Mouse (Mus musculus): ENCODE measurements around the gene Clstn2.

GRCm38 (mm10) chr9:97702989-97703388, 330.0 kb downstream of the Clstn2 start:
- TF ChIP-seq IRF4 (IDR thresholded peaks at IDR 0.05; ENCODE audit: low read depth, low read length) (no peak), CTCF (conservative IDR thresholded peaks at IDR 0.05 in 1 of 2, IDR thresholded peaks at IDR 0.05 in 1 of 2; ENCODE audit: low read depth in 2 of 2, low read length in 2 of 2) (no peak), POLR2A (IDR thresholded peaks at IDR 0.05; ENCODE audit: low read depth, low read length) (no peak), RCOR1 (conservative IDR thresholded peaks at IDR 0.05; ENCODE audit: low read depth, low read length) (no peak), KAT2A (IDR thresholded peaks at IDR 0.05; ENCODE audit: insufficient replicate concordance, low read length) (no peak), EP300 (IDR thresholded peaks at IDR 0.05; ENCODE audit: low read length) (no peak), TCF12 (IDR thresholded peaks at IDR 0.05; ENCODE audit: low read depth, low read length) (no peak), USF2 (conservative IDR thresholded peaks at IDR 0.05; ENCODE audit: low read depth, low read length) (no peak), MAX (IDR thresholded peaks at IDR 0.05; ENCODE audit: low read length) (no peak), JUND (conservative IDR thresholded peaks at IDR 0.05; ENCODE audit: low read depth, low read length) (no peak)

All from CH12.LX (cell line).